Mouse (Mus musculus): ENCODE data around the gene Btbd35f14.
"Not testable (repeated sequence)": the region's sequence is repeated elsewhere in the genome, so short reads cannot be mapped to it uniquely, and the experiment has no call there.

Btbd35f14 gene

GRCm38 (mm10) chrX:33702249-33702648 lies at the start of gene Btbd35f14:
Btbd35f14 (minus strand) TSS chrX:33702349.
- DNase-seq (ENCODE audit: low spot score in 2 of 2): not testable (repeated sequence)

GRCm38 (mm10) chrX:33656872-33657271 lies 45.3 kb downstream of the Btbd35f14 start, which contains the start of gene Btbd35f13:
Btbd35f13 (plus strand) TSS chrX:33657172.
- not testable (repeated sequence) for DNase-seq (ENCODE audit: low spot score in 2 of 2)
